Comparison of ENCODE assay signal across 9 mouse cellular contexts in the genomic region with DNA sequence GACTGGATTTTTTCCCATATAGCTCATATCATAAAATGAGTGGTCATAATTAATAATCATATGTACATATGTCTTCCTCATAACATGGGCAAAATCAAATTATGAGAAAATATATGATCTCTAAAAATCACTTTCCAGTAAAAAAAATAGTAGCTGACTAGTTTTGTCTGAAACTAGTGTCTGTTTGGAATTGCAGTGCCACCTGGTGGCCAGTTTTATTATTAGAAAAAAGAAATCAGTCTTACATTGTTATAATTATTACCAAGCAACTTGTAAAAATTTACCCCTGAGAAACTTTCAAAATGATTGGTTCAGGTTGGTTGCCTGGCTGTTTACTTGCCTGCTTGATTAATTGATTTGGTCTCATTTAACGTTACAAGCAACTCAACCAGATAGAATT. TPM values are rescaled to one million over a fixed set of nuclear protein-coding genes. Genes with fewer than 3 reads are reported as not detected.
A peak's percentile ranks its signal among the peaks of the same experiment; 100 is the strongest.
DNase-seq lines count a peak whose midpoint lies in the region; ATAC-seq and TF ChIP-seq lines count a peak whose summit lies in the region.
"Had no signal": no experiment of that assay in that cellular context is flagged by ENCODE, and none has a peak within 500 bp of the region (broad histone marks: within the 10 kb centered on the region; RNA-seq: fewer than 3 reads in every experiment).

No protein-coding gene starts in this region.

- no peak for TF ChIP-seq CTCF in kidney, adult 2 months (conservative IDR thresholded peaks at IDR 0.05; ENCODE audit: insufficient read depth, insufficient read length, low read depth, low read length)
- TF ChIP-seq CTCF in stomach, postnatal 0 days (IDR thresholded peaks at IDR 0.05; ENCODE audit: low read depth), result peak; percentile 74

- no peak overlapping the region for H3K4me2 ChIP-seq in stomach, postnatal 0 days (replicated peaks; ENCODE audit: low read depth)
- no peak overlapping the region for H3K4me2 ChIP-seq in hindbrain, embryonic 13.5 days

- H3K9ac ChIP-seq in stomach, postnatal 0 days (ENCODE audit: low read length), result no peak overlapping the region
- no peak overlapping the region for H3K9ac ChIP-seq in hindbrain, embryonic 13.5 days

- H3K4me3 ChIP-seq in kidney, adult 2 months (ENCODE audit: insufficient read depth, low read depth, low read length), result no peak overlapping the region
- H3K4me3 ChIP-seq in stomach, postnatal 0 days (ENCODE audit: low read depth, low read length), result no peak overlapping the region
- no peak overlapping the region for H3K4me3 ChIP-seq in hindbrain, embryonic 13.5 days
- H3K4me3 ChIP-seq: erythroblast, embryonic 14.5 days had no signal

- intact Hi-C loops in left cerebral cortex, postnatal 25 days (cut with DNase I), result loop anchor here (5.0 kb wide), 1 partner anchor 103 kb away; no protein-coding TSS in a partner anchor

- no peaks in the 10 kb centered on the region for H3K9me3 ChIP-seq in stomach, postnatal 0 days (ENCODE audit: control insufficient read depth, low read length)
- H3K9me3 ChIP-seq in hindbrain, embryonic 13.5 days, result no peaks in the 10 kb centered on the region

- no peak overlapping the region for H3K27ac ChIP-seq in kidney, adult 2 months (ENCODE audit: insufficient read depth, low read depth, low read length)
- H3K27ac ChIP-seq in stomach, postnatal 0 days (replicated peaks), result no peak overlapping the region
- H3K27ac ChIP-seq in hindbrain, embryonic 13.5 days, result no peak overlapping the region

- no peak for ATAC-seq in stomach, postnatal 0 days (ENCODE audit: low FRiP score, low TSS enrichment)
- no peak for ATAC-seq in hindbrain, embryonic 13.5 days (ENCODE audit: low FRiP score)

- H3K4me1 ChIP-seq in kidney, adult 2 months (ENCODE audit: control insufficient read depth, insufficient read depth, low read length), result no peaks in the 10 kb centered on the region
- H3K4me1 ChIP-seq in stomach, postnatal 0 days (replicated peaks; ENCODE audit: control insufficient read depth, insufficient read depth), result no peaks in the 10 kb centered on the region
- no peaks in the 10 kb centered on the region for H3K4me1 ChIP-seq in hindbrain, embryonic 13.5 days (replicated peaks)

- TF ChIP-seq POLR2A in kidney, adult 2 months (IDR thresholded peaks at IDR 0.05; ENCODE audit: low read depth, low read length), result no peak

- WGBS in kidney, adult 2 months, result 53% methylated on average over 1 of the region's 1 CpGs
- 69% methylated on average over 1 of the region's 1 CpGs for WGBS in stomach, postnatal 0 days
- WGBS in hindbrain, embryonic 13.5 days, result 87% methylated on average over 1 of the region's 1 CpGs

- DNase-seq in kidney, adult 2 months, result peak; percentile 64
- no peak for DNase-seq in kidney, adult 11 months
- peak; percentile 74 for DNase-seq in 416B (ENCODE audit: low read depth)
- peak; percentile 59 for DNase-seq in CD4-positive helper T cell, adult 2 months (ENCODE audit: low read depth, low spot score)
- DNase-seq in c-Kit-positive CD71-negative TER-119-negative erythroid progenitor cells, embryonic 14.5 days (ENCODE audit: low read depth), result peak; percentile 47
- peak; percentile 24 to 47 for DNase-seq in left cerebral cortex, postnatal 25 days (ENCODE audit: low spot score in 2 of 2)
- no peak for DNase-seq in stomach, postnatal 0 days (ENCODE audit: low spot score)

- H3K36me3 ChIP-seq in kidney, adult 2 months (ENCODE audit: control insufficient read depth, insufficient read depth, low read length), result peaks cover 2% of the 10 kb centered on the region
- H3K36me3 ChIP-seq in stomach, postnatal 0 days (ENCODE audit: control insufficient read depth, insufficient read depth, low read length), result peaks cover 8% of the 10 kb centered on the region; the same call in 1 of the 2 replicates
- H3K36me3 ChIP-seq in hindbrain, embryonic 13.5 days, result peaks cover 55% of the 10 kb centered on the region

- no peak for TF ChIP-seq EP300 in stomach, postnatal 0 days (optimal IDR thresholded peaks at IDR 0.05)

- no peaks in the 10 kb centered on the region for H3K27me3 ChIP-seq in kidney, adult 2 months (replicated peaks; ENCODE audit: control insufficient read depth, insufficient read depth, low read length)
- H3K27me3 ChIP-seq in stomach, postnatal 0 days (ENCODE audit: control insufficient read depth, insufficient read depth, low read length), result no peaks in the 10 kb centered on the region
- no peaks in the 10 kb centered on the region for H3K27me3 ChIP-seq in hindbrain, embryonic 13.5 days

RNA-seq across cellular contexts. Expression of gene Gpr21, which starts 30.8 kb away (rescaled TPM):
- polyA plus RNA-seq in kidney, adult 2 months (2012; rRNA removed), result 0.20 TPM in 2 replicates
- 1 to 10 TPM; 5.7 to 7.5 TPM for total RNA-seq in left cerebral cortex, postnatal 25 days (2021)
- 0.29 and 0.69 TPM in 2 replicates for polyA plus RNA-seq in stomach, postnatal 0 days (2015; fragmentation: Nextera tagmentation; extraction: Ambion mirVana)
- polyA plus RNA-seq in hindbrain, embryonic 13.5 days (2015; fragmentation: Nextera tagmentation; extraction: Ambion mirVana), result 14.4 and 15.5 TPM in 2 replicates
- polyA plus RNA-seq: erythroblast, embryonic 14.5 days had no signal

RNA-seq across cellular contexts. Expression of gene Rabgap1, which starts 42.3 kb away (rescaled TPM):
- polyA plus RNA-seq in kidney, adult 2 months (2012; rRNA removed), result 9.0 and 10.5 TPM in 2 replicates
- total RNA-seq in left cerebral cortex, postnatal 25 days (2021), result 10 to 100 TPM; 94.7 to 96.2 TPM
- polyA plus RNA-seq in stomach, postnatal 0 days (2015; fragmentation: Nextera tagmentation; extraction: Ambion mirVana), result 17.3 and 17.4 TPM in 2 replicates
- 60.1 and 63.3 TPM in 2 replicates for polyA plus RNA-seq in hindbrain, embryonic 13.5 days (2015; fragmentation: Nextera tagmentation; extraction: Ambion mirVana)

RNA-seq across cellular contexts. Expression of gene Zbtb6, which starts 42.4 kb away (rescaled TPM):
- polyA plus RNA-seq in kidney, adult 2 months (2012; rRNA removed), result 1.8 and 2.3 TPM in 2 replicates
- total RNA-seq in left cerebral cortex, postnatal 25 days (2021), result 10 to 100 TPM; 14.1 TPM
- 3.1 and 3.2 TPM in 2 replicates for polyA plus RNA-seq in stomach, postnatal 0 days (2015; fragmentation: Nextera tagmentation; extraction: Ambion mirVana)
- polyA plus RNA-seq in hindbrain, embryonic 13.5 days (2015; fragmentation: Nextera tagmentation; extraction: Ambion mirVana), result 14.1 and 15.1 TPM in 2 replicates

RNA-seq across cellular contexts. Expression of gene Zbtb26, which starts 42.4 kb away (rescaled TPM):
- 2.0 and 2.2 TPM in 2 replicates for polyA plus RNA-seq in kidney, adult 2 months (2012; rRNA removed)
- total RNA-seq in left cerebral cortex, postnatal 25 days (2021), result 10 to 100 TPM in 1 of 2 experiments, 1 to 10 TPM in 1; 9.7 to 10.4 TPM
- 1.7 and 1.9 TPM in 2 replicates for polyA plus RNA-seq in stomach, postnatal 0 days (2015; fragmentation: Nextera tagmentation; extraction: Ambion mirVana)
- polyA plus RNA-seq in hindbrain, embryonic 13.5 days (2015; fragmentation: Nextera tagmentation; extraction: Ambion mirVana), result 8.5 and 8.7 TPM in 2 replicates

Comparison
In these comparisons a context has a peak if more than half of its experiments do, and no peak if none do; other contexts are left out.
1. DNase-seq: peak in kidney, adult 2 months (single experiment), 416B (single experiment), CD4-positive helper T cell, adult 2 months (single experiment), c-Kit-positive CD71-negative TER-119-negative erythroid progenitor cells, embryonic 14.5 days (single experiment) and left cerebral cortex, postnatal 25 days (2 of 2); none in kidney, adult 11 months (single experiment) and stomach, postnatal 0 days (single experiment).